Mouse (Mus musculus) yolk sac, embryonic 10.5 days (tissue): ENCODE results near the gene Ncam1.

Experiments used
- DNase-seq: peaks from one replicate; pipeline ENCODE4 v3.0.0-alpha.2; 2017; ENCODE audit warnings: low spot score

Gene Ncam1

DNA sequence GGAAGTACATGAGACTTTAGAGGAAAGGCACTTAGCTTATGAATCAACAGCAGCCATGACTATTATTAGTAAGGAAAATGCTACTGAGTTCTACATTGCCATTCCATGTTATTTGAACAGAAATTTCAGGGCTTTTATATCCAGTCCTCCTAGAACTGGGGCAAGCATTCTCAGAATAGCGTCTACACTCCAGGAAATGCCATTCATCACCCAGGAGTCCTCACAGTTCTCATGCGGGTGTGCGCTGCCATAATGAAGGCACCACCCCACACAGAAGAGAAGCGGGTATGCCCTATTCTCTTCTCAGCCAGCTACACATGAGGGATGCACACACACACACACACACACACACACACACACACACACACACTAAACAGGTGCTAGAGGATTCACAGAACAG lies 43.5 kb downstream of the Ncam1 start:
- no peak for DNase-seq

DNA sequence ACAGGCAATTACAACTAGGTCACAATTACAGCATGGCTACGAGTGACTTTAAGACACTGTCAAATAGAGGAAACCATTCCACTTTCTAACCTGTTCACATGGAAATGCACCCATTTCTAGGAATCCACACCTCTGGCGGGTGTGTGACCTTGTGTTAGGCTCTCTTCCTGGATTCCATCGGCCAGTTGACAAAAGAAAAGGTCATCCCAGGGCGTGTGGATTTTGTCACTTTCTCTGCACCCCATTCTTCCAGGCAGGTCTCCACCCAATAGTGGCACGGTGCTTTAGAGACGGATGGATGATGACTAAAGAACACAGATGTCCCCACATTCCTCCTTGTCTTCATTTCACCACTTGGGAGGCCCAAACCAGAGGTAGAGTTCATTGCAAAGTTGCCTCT lies 47.3 kb downstream of the Ncam1 start:
- no peak for DNase-seq

DNA sequence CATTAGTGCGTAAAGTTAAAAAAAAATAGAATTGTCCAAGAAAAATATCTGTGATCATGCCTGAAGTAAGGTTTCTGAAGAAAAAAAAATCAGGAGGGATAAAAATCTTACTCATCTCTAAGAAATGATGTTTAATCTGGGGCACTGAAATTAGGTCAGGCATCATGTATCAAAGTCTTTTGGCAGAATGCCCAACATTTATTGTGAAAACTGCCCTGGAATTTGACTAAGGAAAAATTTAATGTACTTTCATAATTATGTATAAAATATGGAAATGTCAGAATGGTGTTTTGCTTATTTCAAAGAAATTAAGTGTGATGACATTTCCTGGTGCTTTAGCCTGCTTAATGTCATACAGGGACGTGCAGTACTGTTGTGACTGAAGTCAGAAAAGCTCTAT lies 52.5 kb downstream of the Ncam1 start:
- no peak for DNase-seq

DNA sequence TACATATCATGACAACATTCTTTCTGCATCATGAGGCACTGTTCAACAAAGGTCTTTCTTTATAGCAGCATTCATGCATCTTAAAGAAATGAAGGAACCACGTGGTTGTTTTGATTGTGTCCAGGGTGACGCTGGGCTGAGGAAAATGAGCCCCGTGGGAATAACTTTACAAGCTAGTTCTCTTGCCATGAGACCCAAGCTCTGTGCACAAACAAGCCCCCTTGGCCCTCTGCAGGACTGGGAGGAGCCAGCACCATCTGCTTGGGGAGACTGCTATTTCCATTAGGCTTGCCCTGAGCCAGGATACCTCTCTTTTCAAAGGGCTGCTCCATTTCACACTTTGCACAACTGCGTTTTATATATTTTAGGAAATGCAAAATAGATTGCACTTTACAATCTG lies 53.0 kb downstream of the Ncam1 start:
- DNase-seq, result no peak

DNA sequence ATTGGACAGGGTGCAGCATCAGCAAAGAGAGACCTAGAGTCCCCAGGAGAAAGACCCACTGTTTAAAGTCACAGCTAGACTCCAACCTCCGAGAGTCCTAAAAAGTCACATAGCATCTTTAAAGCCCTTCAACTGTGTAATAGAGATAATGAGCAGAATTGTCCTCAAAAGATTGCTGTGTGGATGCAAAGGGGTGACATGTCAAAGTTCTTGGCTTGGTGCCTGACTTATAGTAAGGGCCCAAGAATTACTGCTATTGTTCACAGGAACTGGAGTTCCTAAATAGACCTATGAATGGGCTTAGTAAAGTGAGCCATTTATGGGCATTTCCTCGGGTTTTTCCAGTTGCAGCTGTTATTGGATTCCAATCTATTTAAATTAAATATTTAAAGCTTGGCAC lies 54.4 kb downstream of the Ncam1 start:
- no peak for DNase-seq

DNA sequence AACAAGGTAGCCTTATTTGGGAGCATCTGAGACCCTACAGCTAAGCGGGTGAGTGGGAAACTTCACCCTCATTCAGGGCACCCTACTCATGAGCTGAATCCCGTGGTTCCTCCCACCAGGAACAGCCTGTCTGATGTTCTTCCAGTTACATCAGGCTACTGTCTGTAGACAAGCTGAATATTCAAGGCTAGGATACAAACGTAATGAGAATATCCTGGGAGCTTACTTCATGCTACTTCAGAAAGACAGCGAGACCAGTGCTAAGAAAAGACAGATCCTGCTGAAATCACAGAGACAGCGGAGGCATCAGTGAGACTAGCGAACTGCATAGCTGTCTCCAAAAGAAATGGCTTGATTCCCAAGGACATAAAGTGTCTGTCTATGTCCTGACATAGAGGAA lies 58.8 kb downstream of the Ncam1 start:
- no peak for DNase-seq

DNA sequence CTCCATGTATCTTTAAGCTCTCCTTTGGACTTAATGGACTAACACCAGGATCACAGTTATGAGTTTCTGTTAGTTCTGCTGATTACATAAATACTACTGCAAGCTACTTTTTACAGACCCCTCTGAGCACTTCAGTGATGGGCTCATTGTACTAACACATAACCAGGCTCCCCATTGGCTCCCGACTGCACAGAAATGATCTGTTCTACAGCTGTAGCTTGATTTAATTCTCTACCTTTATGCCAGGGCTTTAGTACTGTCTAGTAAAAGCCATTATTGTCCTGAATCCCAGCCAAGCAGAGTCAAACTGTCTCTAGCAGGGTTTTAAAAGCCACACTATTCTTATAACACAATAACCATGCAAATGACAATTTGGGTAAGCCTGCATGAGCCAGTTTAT lies 60.2 kb downstream of the Ncam1 start:
- DNase-seq, result no peak

DNA sequence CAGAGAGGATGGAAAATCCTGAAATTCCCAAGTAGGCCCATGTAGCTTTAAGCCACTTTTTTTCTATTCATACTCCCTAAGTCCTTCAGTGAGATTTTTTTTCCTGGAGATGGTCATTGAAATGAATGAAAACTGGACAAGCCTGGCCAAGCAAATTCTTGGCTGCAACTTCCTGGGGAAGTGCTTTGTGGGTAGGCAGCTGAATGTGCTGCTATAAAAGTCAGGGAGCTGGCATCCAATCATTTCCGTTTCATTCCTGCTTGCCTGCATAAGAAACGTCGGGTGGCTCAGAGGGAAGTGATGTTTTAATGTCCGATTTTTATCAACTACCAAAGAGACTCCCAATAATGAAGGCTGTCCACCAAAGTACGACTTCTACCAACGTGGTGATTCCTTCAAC lies 61.6 kb downstream of the Ncam1 start:
- DNase-seq, result no peak

DNA sequence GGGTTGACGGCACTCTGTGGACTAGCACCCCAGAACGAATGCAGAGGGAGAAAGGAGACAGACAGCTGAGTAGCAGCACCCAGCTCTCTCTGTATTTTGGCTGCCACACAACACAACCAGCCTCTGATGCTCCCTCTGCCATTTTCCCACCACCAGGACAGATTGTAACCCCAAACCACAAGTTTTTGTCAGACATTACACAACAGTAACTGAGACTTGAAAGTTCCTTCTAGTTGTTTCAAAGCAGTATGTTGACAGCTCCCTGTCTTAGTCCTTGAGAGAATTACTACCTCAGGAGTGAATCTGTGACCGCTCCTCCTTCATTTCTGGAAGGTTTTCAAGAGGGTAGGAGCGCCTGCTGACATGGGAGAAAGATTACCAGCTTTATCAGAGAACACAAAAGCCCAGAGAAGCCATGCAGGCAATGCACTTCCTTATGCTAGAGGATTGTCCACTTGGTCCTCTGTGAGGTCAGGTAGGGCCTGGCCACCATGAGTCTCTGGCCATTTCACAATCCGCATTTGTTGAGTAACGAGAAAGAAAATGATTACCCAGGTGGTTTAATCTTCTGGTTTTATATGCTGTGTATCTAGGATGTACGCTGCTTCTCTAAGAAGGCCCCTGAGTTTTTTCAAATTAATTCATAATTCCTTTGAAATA lies 64.2 kb downstream of the Ncam1 start:
- DNase-seq, result no peak

DNA sequence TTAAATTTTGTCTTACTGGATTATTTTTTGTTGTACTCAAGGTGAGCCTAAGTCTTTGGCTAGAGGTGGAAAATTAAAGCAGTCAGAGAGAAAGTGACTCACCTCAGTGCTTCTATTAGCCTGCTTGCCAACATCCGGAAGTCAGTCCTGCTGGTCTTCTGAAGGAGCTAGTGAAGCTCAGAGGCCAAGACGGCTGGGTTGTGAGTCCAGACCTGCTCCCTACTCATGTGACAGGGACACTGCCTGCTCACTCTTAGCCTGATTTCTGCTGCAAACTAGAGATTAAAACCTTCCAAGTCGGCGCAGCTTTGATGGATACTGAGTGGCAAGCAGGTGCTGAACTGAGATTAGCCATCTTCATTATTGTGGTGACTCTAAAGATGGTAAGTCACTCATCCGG lies 65.0 kb downstream of the Ncam1 start:
- DNase-seq, result no peak

DNA sequence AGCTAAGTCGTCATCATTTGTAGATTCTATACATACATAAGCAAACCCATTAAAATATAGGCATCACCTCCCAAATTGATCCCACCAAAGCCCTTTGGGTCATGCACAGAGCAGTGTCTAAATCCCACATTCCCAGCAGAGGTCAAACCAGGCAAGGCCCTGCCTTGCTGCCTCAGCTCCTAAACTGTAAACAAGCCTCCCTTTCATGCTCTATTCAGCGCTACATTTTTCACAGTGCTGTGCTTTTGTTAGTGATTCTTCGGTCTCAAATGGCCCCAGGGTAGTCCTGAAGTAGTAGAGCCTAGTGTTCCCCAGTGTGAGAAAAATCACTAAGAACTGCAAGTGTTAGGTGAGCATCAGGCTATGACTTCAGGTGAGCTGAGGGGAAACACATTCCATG lies 69.2 kb downstream of the Ncam1 start:
- DNase-seq, result no peak

DNA sequence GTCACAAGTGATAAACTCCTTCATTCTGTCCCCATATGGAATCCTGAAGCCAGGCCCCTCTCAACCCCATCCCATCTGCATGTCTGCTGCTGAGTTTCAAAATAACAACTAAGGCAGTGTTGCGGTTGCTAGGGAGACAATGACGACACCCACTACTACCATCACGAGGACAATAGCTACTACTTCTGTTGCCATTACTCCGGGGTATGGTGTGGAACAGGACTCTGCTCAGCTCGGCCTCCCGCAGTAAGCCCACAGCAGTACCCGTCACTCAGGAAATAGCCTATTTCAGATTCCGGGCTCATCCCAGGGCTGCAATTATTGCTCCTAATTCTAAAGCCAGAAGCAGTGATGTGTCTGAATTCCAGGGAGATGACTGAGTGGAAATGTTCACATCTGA lies 70.5 kb downstream of the Ncam1 start:
- no peak for DNase-seq

DNA sequence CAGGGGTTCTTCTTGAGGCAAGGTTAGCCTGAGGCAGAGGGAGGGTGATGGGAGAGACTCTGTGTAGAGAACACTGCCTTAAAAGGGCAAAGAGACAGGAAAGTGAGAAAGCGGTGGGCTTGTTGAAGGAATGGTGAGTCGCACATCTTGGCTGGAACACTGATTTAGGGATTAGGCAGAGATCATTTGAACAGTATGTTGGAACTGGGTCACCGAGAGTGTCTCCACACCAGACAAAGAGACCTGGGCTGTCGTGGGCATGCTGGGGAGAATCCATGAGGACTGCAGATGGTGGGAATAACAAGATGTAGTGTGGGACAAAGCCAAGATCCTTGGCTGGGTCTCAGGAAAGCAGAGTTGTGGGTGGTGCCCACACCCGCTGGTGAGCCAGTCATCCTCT lies 76.0 kb downstream of the Ncam1 start:
- DNase-seq, result no peak

DNA sequence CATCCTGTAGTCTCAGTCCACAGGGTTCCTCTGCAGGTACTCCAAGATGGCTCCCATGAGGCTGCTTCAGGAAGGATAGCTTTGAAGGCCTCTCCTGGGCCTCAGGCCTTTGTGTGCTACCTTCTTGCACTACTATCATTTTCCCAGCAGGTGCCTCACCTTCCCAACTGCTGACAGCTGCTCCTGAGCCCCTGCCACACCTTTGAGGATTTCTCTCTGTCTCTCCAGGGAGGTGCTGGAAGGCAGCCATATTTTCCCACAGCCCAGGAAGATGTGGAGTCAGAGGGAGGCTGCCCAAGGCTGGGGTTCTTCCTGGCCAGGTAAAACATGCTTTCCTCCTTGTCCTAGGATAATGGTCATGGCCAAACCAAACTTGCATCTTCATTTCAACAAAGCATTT lies 83.6 kb downstream of the Ncam1 start:
- no peak for DNase-seq

DNA sequence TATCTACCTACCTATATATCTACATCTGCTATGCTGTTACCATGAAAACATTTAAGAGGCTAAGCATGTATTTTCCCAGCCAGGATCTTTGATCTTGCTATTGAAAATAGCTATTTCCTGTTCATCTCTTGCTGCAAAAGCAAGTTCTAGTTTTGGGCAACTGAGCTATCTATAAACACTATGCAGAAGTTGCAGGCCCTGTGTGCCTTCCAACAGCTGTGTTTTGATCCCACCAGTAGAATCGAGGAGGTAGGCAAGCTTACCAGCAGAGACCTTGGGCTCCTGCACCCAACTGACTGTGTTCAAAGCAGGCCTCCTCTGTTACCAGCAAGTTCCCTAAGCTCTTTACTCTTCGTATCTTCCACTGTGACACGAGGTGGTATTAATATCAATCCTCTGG lies 84.6 kb downstream of the Ncam1 start:
- DNase-seq, result no peak

DNA sequence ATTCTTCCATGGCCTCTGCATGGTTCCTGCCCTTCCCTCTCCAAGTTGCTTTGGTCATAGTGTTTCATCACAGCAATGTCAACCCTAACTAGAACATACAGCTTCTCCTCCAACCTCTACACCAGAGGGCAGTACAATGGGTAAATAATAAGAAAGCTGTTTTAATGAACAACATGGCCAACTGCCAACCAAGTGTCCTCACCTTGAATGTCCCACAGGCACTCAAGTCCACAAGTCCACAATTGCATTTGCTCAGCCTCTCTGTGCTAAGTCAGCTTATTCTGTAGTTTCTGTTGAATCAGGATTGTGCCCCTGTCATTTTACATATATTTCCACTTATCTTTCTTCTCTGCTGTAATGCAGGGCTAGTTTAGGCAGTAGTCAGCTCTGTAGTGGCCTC lies 91.1 kb downstream of the Ncam1 start:
- DNase-seq, result no peak

DNA sequence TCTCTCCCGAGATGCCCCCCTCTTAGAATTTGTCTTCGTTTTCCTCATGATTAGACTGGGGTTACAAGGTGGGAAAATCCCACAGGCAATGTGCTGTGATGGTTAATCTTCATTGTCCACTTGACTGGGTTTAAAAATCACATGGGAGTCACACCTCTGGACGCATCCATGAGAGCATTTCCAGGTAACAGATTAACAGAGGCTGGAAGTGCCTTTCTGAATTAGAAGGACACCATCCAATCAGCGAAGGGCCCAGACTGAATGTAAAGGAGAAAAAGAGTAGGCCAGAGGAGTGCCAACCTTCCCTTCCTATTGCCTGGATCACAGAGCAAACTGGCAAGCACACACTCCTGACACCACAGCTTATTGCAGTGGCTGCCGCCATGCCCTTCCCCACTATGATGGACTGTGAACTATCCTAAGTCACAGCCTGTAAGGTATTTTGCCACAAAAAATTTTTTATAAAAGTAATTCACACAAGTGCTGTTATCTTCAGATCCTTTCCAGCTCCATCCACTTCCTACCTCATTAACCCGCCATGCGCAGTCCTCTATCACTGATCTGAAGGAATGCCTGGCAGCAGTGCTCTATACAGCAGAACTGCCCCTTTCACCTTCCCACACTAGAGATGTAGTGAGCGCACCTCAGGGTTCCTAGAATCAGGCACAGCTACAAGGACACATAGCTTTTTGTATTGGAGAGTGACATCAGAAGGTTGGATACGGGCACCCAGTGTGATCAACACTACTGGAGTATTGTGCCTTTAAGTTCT lies 94.3 kb downstream of the Ncam1 start:
- DNase-seq, result no peak

DNA sequence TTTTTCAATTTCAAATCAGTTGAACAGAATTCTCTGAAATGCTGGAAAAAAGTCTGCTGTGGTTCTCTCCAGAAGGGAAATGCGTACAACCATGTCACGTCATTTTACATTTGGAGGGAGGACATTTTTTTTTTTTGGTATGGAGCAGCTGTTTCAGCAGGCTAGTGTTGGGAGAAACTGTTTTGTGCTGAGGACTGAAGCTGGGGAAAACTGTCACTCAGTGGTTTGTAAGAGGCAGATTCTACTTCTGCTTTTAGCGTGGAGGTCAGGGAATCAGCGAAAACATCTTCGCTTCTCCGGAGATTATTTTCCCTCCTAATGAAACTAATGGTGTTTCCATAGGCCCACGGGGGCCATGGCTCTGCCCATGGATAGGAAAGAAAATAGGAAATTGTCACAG lies 103.4 kb downstream of the Ncam1 start:
- DNase-seq, result no peak

DNA sequence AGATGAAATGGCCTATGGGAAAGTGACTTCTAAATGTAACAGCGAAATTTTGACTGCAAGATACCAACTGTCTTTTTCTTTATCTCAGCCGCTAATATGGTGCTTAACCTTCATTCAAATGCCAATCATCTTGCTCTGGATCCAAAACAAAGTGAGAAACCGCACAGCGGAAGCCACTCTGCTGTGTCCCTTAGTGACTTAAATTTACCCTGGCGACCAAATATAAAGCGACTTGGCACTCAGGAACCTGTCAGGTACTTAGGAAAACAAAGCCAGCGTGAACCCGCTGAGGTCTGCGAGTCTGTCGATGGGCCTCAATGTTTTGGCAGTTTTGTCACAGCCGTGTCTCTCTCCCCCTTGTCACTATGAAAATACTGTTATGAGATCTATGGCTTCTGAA lies 105.9 kb downstream of the Ncam1 start:
- no peak for DNase-seq

DNA sequence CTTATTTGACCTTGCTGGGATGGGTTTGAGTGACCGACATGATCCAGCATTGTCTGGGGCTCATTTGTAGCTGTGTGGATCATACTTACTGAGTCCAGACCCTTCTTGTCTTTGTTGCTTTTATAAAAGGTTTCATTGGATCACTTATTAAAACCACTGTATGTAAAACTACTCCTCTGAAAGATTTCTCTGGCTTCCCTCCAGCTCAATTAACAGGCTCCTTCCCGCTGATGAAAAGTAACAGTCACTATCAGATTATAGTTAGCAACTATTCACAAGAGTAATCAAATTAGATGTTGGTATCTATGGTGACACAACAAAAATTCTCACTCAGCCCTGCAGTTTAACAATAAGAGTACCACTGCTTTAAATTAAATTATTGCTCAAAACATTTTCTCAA lies 107.4 kb downstream of the Ncam1 start:
- no peak for DNase-seq

DNA sequence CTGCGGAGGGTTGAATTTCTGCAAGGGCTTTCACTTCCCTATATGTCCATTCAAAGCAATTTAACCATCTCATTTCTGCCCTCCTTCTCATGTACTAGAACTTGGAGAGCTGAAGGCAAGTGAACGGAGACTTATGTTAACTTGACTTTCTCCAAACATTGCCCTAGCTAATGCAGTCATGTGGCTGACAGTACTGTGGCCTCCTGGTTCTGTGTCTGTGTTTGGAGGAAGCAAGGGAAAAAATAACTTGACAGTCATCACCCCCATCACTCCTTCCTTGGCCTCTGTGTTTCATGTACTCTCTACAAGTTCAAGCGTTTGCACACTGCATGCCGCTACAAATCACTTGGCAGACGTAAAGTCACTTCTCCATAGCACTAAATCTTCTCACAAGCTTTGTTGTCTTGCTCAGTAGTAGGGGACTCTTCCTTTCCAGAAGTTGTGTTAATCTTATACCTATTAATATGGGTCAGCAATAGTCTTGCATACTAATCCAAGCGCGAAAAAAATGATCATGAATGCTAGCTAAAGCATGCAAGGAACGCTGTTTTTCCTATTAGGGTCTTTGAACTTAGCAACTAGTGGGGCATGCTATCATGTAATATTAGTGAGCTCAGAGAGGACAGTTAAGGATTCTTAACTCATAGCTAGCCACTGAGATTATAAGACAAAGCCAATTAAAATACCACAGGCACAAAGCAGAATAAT lies 115.0 kb downstream of the Ncam1 start:
- no peak for DNase-seq

DNA sequence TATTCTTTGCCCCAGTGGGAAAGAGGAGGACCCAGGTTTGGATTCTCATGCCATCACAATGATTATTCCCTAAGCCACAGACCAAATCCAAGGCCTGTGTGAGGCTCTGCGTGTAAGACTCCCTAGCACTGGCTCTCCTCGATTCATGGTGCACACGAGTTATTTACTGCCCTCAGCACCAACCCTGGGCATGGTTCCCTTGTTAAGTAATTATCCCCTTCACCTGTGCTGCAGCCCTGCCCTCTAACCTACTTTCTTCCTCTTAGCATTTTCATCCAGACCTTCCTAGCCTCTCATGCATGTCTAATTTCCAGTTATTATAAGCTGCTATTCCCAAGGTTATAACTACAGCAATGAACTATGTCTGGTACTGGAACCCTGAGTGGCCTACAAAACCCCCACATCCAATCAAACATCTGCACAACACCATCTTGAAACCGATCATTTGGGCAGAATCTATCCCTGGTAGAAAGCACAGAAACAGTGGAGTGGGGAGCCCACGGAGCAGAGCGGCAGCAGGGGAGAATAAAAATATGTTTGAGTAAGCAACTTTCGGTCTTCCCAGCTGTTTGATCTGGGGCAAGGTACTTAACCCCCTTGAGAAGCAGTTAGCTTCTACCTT lies 116.8 kb downstream of the Ncam1 start:
- no peak for DNase-seq

DNA sequence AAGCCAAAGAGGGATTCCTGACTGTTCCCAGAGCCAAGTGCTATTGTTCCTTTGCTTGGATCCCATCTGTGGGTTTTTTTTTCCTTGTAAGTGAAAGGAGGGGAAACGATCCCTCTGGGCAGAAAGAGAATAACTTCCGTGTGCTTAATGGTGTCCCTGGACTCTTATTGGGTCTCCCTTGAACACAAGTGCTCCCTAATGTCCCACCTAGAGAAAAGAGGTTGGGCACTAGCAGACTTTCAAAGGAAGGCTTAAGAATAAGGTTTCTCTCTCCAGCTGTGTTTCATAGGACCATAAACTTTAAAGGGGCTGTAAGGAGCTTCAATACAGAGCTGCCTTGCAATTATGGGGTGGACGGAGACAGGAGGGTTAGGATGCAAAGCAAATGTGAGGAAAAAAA lies 119.5 kb downstream of the Ncam1 start:
- no peak for DNase-seq
